Mouse (Mus musculus): ENCODE results near the gene Tmem39b.

DNA sequence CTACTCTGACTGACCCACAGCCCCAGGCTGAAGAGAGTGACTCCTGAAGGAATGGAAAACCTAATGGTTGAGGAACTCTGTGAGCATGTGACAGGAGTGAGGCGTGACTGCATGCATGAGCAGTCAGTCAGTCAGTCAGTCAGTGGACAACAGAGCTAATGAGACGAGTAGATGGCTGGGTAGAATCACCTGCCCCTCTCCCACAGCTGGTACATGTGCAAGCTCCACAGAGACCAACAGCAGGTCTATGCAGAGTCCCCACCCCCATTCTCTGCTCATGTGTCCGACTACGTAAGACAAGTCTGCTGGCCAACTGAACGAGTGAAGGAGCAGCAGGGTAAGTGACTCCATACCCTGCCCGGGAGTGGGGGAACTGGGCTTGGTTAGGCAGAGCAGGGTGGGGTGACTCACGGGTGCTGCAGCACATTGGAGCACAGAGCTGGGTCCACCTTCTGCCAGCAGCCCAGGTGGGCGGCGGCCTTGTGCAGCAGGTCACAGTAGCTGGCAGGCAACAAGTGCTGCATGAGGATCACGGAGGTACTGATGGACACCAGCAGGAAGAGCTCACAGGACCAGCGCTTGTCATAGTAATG, 12.6 kb downstream of the Tmem39b start:
- TF ChIP-seq POLR2A (IDR thresholded peaks at IDR 0.05; ENCODE audit: extremely low read depth, insufficient read depth, low read length) (no peak), CTCF (IDR thresholded peaks at IDR 0.05; ENCODE audit: extremely low read depth, insufficient read depth, low read length) (no peak)
